Mouse (Mus musculus): ENCODE measurements around the gene Cpt2.

- TF ChIP-seq CTCF (IDR thresholded peaks at IDR 0.05; ENCODE audit: insufficient read depth, low read length) = no peak
- no peak for TF ChIP-seq POLR2A (IDR thresholded peaks at IDR 0.05; ENCODE audit: borderline replicate concordance, extremely low read depth, low read depth, low read length)
These were observed 5.3 kb upstream of the Cpt2 start for GRCm38 (mm10) chr4:107928726-107929125.

All from lung, adult 2 months (tissue).